Mouse (Mus musculus): Measurements from ENCODE around the gene Bbc3. TPM values are rescaled to one million over a fixed set of nuclear protein-coding genes. Genes with fewer than 3 reads are reported as not detected.
"Not testable (repeated sequence)": the region's sequence is repeated elsewhere in the genome, so short reads cannot be mapped to it uniquely, and the experiment has no call there.

Bbc3 gene
- polyA plus RNA-seq (2015; fragmentation: Nextera tagmentation; extraction: Ambion mirVana), result 12.6 and 14.2 TPM in 2 replicates

DNA sequence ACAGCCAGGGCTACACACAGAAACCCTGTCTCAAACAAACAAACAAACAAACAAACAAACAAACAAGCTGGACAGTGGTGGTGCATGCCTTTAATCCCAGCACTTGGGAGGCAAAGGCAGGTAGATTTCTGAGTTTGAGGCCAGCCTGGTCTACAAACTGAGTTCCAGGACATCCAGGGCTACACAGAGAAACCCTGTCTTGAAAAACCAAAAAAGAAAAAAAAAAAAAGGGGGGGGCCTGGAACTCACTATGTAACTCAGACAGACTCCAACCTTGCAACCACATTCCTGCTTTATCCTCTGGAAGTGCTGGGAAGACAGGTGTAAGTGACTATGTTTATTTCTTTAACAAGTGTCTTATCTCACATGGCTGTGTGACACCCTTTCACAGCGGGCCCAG, at the start of gene Bbc3:
Gene Bbc3, plus strand, starts transcription at position 301 of the 400 bp plus-strand sequence.
- not testable (repeated sequence) for H3K36me3 ChIP-seq (ENCODE audit: insufficient read depth, low read length); H3K9me3 ChIP-seq (ENCODE audit: low read length); ATAC-seq (ENCODE audit: low FRiP score, low TSS enrichment); H3K27me3 ChIP-seq (ENCODE audit: insufficient read depth, low read length)
- WGBS, result 57% methylated on average over 1 of the region's 1 CpGs
- Histone ChIP-seq H3K4me2 (replicated peaks; ENCODE audit: low read depth, low read length) (peak within 1 kb of the TSS; percentile 100), H3K27ac (ENCODE audit: low read length) (peak within 1 kb of the TSS; percentile 29), H3K9ac (replicated peaks; ENCODE audit: low read length) (peak within 1 kb of the TSS; percentile 62), H3K4me3 (ENCODE audit: low read length) (peak within 1 kb of the TSS; percentile 89), H3K4me1 (ENCODE audit: insufficient read depth, low read length) (peaks cover 39% of the 10 kb centered on the region)

DNA sequence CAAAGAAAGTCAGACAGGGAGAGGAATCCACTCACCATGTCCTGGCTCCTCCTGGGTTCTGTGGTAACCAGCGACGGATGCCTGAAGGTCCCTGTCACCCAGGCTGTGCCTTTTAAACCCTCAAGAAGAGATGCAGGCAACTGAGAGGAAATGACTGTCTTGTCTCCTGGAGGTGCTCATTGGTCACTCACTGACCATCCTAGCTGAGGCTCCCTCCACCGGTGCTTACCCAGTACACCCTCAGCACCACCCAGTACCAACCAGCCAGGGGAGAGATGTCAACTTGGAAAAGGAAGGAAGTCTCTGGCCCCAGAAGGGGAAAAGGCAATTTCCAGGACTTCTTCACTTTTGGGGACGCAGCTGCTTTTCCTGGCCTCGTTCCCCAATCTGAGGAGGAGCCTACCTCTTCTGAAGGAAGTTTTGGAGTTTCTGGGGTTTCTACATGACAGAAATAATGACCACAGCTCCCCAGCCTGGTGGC, 49.0 kb upstream of the Bbc3 start, which contains the start of gene C5ar1:
Gene C5ar1, minus strand, starts transcription at position 431 of the 481 bp plus-strand sequence.
- Histone ChIP-seq H3K27ac (ENCODE audit: low read length) (no peak within 1 kb of the TSS), H3K9me3 (ENCODE audit: low read length) (no peaks in the 10 kb centered on the region), H3K9ac (replicated peaks; ENCODE audit: low read length) (no peak within 1 kb of the TSS), H3K4me3 (ENCODE audit: low read length) (no peak within 1 kb of the TSS), H3K27me3 (ENCODE audit: insufficient read depth, low read length) (no peaks in the 10 kb centered on the region), H3K4me1 (ENCODE audit: insufficient read depth, low read length) (no peaks in the 10 kb centered on the region), H3K4me2 (replicated peaks; ENCODE audit: low read depth, low read length) (no peak within 1 kb of the TSS), H3K36me3 (ENCODE audit: insufficient read depth, low read length) (no peaks in the 10 kb centered on the region)
- no peak for ATAC-seq (ENCODE audit: low FRiP score, low TSS enrichment)
- WGBS, result 86% methylated on average over 5 of the region's 5 CpGs

DNA sequence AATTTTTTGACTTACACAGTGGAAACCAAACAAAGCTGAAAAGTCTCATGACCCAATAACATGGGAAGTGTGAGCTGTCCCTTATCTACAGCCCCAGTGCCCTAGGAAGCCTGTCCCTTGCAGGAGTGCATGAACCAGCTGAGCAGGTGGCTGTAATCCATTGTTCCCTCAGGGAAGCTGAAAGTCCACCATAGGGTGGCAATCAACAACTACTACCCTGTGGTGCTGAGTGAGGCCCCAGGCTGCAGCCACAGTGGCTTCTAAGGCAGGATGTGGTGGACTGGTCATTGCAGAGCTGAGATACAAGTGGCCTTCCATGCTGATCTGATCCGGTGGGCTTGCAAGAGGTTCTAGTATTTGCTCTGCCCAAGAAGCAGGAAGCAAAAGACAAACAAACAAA, 47.1 kb upstream of the Bbc3 start:
- Histone ChIP-seq H3K9ac (replicated peaks; ENCODE audit: low read length) (no peak overlapping the region), H3K27me3 (ENCODE audit: insufficient read depth, low read length) (no peaks in the 10 kb centered on the region), H3K9me3 (ENCODE audit: low read length) (peaks cover 7% of the 10 kb centered on the region; the same call in 1 of the 2 replicates), H3K4me1 (ENCODE audit: insufficient read depth, low read length) (no peaks in the 10 kb centered on the region), H3K27ac (ENCODE audit: low read length) (no peak overlapping the region), H3K36me3 (ENCODE audit: insufficient read depth, low read length) (no peaks in the 10 kb centered on the region), H3K4me3 (ENCODE audit: low read length) (no peak overlapping the region), H3K4me2 (replicated peaks; ENCODE audit: low read depth, low read length) (no peak overlapping the region)
- 79% methylated on average over 1 of the region's 1 CpGs for WGBS
- ATAC-seq (ENCODE audit: low FRiP score, low TSS enrichment), result no peak

DNA sequence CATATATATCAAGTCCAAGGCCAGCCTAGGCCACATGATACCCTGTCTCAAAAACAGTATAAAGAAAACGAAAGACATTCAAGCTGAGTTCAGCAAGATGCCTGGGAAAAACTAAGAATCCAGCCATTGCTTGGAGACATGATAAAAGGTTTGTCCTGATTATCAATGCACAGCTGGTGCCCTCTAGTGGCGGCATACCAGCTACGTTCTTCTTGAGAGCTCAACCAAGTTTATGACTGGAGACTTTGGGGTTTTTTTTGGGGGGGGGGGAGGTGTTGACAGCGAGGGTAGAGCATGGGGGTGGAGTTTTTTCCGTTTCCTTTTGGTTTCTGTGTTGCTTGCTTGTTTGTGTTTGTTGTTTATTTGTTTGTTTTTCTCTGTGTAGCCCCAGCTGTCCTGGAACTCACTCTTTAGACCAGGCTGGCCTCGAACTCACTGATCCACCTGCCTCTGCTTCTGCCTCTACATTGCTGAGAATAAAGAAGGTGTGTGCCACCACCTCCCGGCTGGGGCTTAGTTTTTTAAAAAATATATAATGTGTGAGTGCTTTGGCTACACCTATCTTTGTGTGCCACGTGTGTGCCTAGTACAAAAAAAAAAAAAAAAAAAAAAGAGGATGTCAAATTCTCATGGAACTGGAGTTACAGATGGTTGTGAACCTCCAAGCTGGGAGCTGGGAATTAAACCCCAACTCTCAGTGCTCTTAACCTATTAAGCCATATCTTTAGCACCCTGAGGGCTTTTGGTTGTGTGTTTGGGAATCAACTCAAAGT, 45.0 kb upstream of the Bbc3 start:
- Histone ChIP-seq H3K9me3 (ENCODE audit: low read length) (peaks cover 7% of the 10 kb centered on the region; the same call in 1 of the 2 replicates), H3K27ac (ENCODE audit: low read length) (no peak overlapping the region), H3K4me1 (ENCODE audit: insufficient read depth, low read length) (no peaks in the 10 kb centered on the region), H3K9ac (replicated peaks; ENCODE audit: low read length) (no peak overlapping the region), H3K36me3 (ENCODE audit: insufficient read depth, low read length) (no peaks in the 10 kb centered on the region), H3K27me3 (ENCODE audit: insufficient read depth, low read length) (no peaks in the 10 kb centered on the region), H3K4me2 (replicated peaks; ENCODE audit: low read depth, low read length) (no peak overlapping the region), H3K4me3 (ENCODE audit: low read length) (no peak overlapping the region)
- 27% methylated on average over 8 of the region's 8 CpGs for WGBS
- no peak for ATAC-seq (ENCODE audit: low FRiP score, low TSS enrichment)

DNA sequence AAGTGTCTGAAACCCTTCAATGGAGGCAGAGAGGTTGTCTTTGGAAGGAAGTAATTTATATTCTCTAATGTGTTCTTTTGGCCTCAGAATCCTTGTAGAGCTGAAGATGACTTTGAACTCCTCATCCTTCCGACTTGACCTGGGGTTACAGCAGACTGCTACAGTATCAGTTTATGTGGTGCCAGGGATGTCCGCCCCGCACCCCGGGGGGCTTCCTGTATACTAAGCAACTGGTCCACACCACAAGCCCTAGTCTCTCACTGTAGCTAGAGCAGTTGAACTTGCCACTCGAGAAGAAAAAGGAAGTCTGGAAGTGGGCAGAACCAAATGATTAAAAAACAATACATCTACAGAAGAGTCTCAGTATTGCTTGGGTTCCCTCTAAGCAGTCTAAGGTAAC, 44.4 kb upstream of the Bbc3 start:
- no peak for ATAC-seq (ENCODE audit: low FRiP score, low TSS enrichment)
- Histone ChIP-seq H3K4me2 (replicated peaks; ENCODE audit: low read depth, low read length) (no peak overlapping the region), H3K9me3 (ENCODE audit: low read length) (peaks cover 7% of the 10 kb centered on the region; the same call in 1 of the 2 replicates), H3K27me3 (ENCODE audit: insufficient read depth, low read length) (no peaks in the 10 kb centered on the region), H3K4me3 (ENCODE audit: low read length) (no peak overlapping the region), H3K4me1 (ENCODE audit: insufficient read depth, low read length) (no peaks in the 10 kb centered on the region), H3K9ac (replicated peaks; ENCODE audit: low read length) (no peak overlapping the region), H3K27ac (ENCODE audit: low read length) (no peak overlapping the region), H3K36me3 (ENCODE audit: insufficient read depth, low read length) (no peaks in the 10 kb centered on the region)
- WGBS, result 83% methylated on average over 5 of the region's 5 CpGs

DNA sequence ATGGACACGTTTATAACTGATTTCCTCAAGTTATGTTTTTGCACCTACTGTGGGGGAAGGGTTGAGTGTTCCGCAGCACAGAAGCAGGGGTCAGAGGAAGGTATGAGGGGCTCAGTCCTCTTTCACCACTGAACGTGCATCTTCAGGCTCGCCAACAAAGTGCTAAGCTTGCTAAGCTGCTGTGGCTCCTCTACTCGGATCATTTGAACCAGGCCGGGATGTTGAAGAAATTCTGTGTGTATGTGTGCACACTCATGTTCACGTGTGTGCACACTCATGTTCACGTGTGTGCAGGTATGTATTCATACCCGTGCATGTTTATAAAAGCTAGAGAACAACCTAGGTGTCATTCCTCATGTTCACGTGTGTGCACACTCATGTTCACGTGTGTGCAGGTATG, 42.3 kb upstream of the Bbc3 start:
- Histone ChIP-seq H3K36me3 (ENCODE audit: insufficient read depth, low read length) (no peaks in the 10 kb centered on the region), H3K4me3 (ENCODE audit: low read length) (no peak overlapping the region), H3K4me2 (replicated peaks; ENCODE audit: low read depth, low read length) (no peak overlapping the region), H3K27ac (ENCODE audit: low read length) (no peak overlapping the region), H3K27me3 (ENCODE audit: insufficient read depth, low read length) (no peaks in the 10 kb centered on the region), H3K4me1 (ENCODE audit: insufficient read depth, low read length) (no peaks in the 10 kb centered on the region), H3K9ac (replicated peaks; ENCODE audit: low read length) (no peak overlapping the region), H3K9me3 (ENCODE audit: low read length) (peaks cover 7% of the 10 kb centered on the region; the same call in 1 of the 2 replicates)
- 87% methylated on average over 11 of the region's 11 CpGs for WGBS
- ATAC-seq (ENCODE audit: low FRiP score, low TSS enrichment), result no peak

DNA sequence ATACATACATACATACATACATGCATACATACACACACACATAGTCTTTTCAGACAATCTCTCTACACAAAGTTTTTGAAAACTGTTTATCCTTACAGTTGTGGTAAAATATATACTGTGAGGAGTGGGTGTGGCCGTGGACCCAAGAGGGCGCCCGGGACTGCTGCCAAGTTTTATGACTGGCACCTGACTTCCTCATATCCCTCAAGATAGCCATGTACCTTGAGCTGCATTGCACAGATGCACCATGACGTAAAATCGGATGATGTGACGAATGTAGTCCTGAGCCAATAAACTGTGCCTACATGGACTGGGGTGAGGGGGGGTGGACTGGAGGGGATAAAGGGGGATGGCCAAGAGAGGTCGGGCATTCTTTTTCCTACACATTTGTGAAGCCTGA, 41.6 kb upstream of the Bbc3 start:
- 87% methylated on average over 7 of the region's 7 CpGs for WGBS
- not testable (repeated sequence) for H3K27ac ChIP-seq (ENCODE audit: low read length); H3K9ac ChIP-seq (replicated peaks; ENCODE audit: low read length); H3K4me2 ChIP-seq (replicated peaks; ENCODE audit: low read depth, low read length); H3K36me3 ChIP-seq (ENCODE audit: insufficient read depth, low read length); H3K9me3 ChIP-seq (ENCODE audit: low read length); H3K27me3 ChIP-seq (ENCODE audit: insufficient read depth, low read length); H3K4me1 ChIP-seq (ENCODE audit: insufficient read depth, low read length); H3K4me3 ChIP-seq (ENCODE audit: low read length); ATAC-seq (ENCODE audit: low FRiP score, low TSS enrichment)

DNA sequence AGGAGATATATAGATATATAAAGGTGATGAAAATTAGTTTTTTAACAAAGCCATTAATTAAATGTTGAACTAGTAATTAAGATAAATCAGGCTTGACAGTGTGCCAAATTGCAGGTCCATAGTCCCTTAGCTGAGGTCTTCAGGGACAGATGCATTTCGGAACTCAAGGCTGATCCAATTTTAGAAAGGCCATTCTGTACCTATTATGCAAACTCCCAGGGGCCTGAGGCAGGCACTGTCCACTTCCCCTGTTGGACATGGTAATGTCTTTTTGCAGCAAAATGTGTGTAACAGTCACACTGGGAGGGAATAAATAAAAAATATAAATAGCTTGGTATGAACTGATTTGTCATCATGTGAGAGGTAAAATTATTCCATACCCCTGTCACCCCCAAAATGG, 37.1 kb upstream of the Bbc3 start:
- no peak overlapping the region for H3K27ac ChIP-seq (ENCODE audit: low read length)
- no peak overlapping the region for H3K9ac ChIP-seq (replicated peaks; ENCODE audit: low read length)
- H3K9me3 ChIP-seq (ENCODE audit: low read length), result no peaks in the 10 kb centered on the region
- WGBS, result 71% methylated on average over 1 of the region's 1 CpGs
- peaks cover 11% of the 10 kb centered on the region for H3K36me3 ChIP-seq (ENCODE audit: insufficient read depth, low read length)
- no peak overlapping the region for H3K4me3 ChIP-seq (ENCODE audit: low read length)
- ATAC-seq (ENCODE audit: low FRiP score, low TSS enrichment), result no peak
- H3K27me3 ChIP-seq (ENCODE audit: insufficient read depth, low read length), result no peaks in the 10 kb centered on the region
- H3K4me1 ChIP-seq (ENCODE audit: insufficient read depth, low read length), result peaks cover 19% of the 10 kb centered on the region
- no peak overlapping the region for H3K4me2 ChIP-seq (replicated peaks; ENCODE audit: low read depth, low read length)

DNA sequence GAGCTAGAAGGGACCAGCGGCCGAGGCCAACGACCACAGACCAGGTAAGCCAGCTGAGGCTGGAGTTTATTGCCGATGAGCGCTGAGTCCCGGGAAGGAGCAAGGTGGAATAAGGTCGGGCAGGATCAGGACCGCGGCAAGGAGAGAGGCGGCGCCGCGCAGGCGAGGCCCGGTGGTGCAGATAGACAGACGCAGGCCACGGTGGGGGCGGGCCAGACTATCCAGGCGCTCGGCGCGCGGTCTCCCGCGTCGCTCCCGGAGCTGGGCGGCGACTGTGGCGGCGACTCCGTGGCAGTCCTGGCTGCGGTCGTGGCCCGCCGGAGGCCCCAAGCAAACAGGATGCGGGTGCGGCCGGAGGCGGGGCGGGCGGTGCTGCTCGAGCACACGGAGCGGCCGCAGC, 35.5 kb upstream of the Bbc3 start:
- Histone ChIP-seq H3K27me3 (ENCODE audit: insufficient read depth, low read length) (no peaks in the 10 kb centered on the region), H3K36me3 (ENCODE audit: insufficient read depth, low read length) (peaks cover 14% of the 10 kb centered on the region), H3K27ac (ENCODE audit: low read length) (peak overlapping the region; percentile 92), H3K9ac (replicated peaks; ENCODE audit: low read length) (peak overlapping the region; percentile 87), H3K4me2 (replicated peaks; ENCODE audit: low read depth, low read length) (peak overlapping the region; percentile 73), H3K9me3 (ENCODE audit: low read length) (no peaks in the 10 kb centered on the region), H3K4me3 (ENCODE audit: low read length) (peak overlapping the region; percentile 78), H3K4me1 (ENCODE audit: insufficient read depth, low read length) (peaks cover 19% of the 10 kb centered on the region)
- ATAC-seq (ENCODE audit: low FRiP score, low TSS enrichment), result peak; percentile 79
- under 1% methylated on average over 45 of the region's 46 CpGs for WGBS

DNA sequence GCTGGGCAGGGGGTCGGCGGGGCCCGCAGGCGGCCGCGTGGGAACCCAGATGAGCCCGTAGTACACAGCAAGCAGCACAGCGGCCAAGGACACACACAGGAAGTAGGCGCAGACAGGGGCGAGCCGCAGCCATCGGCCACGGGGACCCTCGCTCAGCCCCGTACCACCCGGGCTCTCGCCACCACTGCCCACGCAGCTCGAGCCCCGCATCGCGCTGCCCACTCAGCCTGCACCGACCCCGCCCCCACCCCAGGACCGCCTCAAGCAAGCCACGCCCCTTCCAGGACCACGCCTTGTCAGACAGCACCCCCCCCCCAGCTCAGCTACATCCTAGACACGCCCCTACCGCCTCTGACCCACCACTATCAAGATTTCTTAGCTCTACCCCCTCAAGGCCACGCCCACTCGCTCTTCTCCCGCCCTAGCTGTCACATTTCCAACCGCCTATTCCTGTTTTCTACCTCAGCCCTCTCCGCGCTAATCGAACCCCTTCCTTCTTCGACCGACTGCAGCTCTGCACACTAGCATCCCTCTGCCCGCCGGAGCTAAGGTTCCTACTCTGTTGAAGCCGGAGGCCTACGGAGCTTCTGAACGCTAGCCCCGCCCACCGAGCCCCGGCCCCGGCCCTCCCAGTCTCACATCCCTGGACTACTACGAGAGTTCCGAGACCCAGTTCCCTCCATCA, 35.0 kb upstream of the Bbc3 start, which contains the start of gene Inafm1:
Gene Inafm1, minus strand, starts transcription at position 537 of the 685 bp plus-strand sequence.
- ATAC-seq (ENCODE audit: low FRiP score, low TSS enrichment), result peak; percentile 82
- under 1% methylated on average over 46 of the region's 49 CpGs for WGBS
- H3K4me2 ChIP-seq (replicated peaks; ENCODE audit: low read depth, low read length), result peak within 1 kb of the TSS; percentile 73
- peak within 1 kb of the TSS; percentile 78 for H3K4me3 ChIP-seq (ENCODE audit: low read length)
- H3K9me3 ChIP-seq (ENCODE audit: low read length), result no peaks in the 10 kb centered on the region
- peak within 1 kb of the TSS; percentile 92 for H3K27ac ChIP-seq (ENCODE audit: low read length)
- H3K36me3 ChIP-seq (ENCODE audit: insufficient read depth, low read length), result peaks cover 18% of the 10 kb centered on the region
- peaks cover 19% of the 10 kb centered on the region for H3K4me1 ChIP-seq (ENCODE audit: insufficient read depth, low read length)
- peak within 1 kb of the TSS; percentile 87 for H3K9ac ChIP-seq (replicated peaks; ENCODE audit: low read length)
- H3K27me3 ChIP-seq (ENCODE audit: insufficient read depth, low read length), result no peaks in the 10 kb centered on the region
